Mouse (Mus musculus): ENCODE results near the gene 1700020D05Rik. TPM values are rescaled to one million over a fixed set of nuclear protein-coding genes. Genes with fewer than 3 reads are reported as not detected.

The 1700020D05Rik gene
- polyA plus RNA-seq, 1 experiment from 2014 or later, result 0.32 TPM

- Histone ChIP-seq H3K4me1 (peaks cover 10% of the 10 kb centered on the region), H3K36me3 (peaks cover 41% of the 10 kb centered on the region), H3K27ac (no peak overlapping the region), H3K9me3 (no peaks in the 10 kb centered on the region), H3K9ac (no peak overlapping the region), H3K4me3 (no peak overlapping the region), H3K27me3 (replicated peaks) (no peaks in the 10 kb centered on the region), H3K4me2 (replicated peaks) (no peak overlapping the region)
- ATAC-seq (ENCODE audit: low FRiP score, low read depth), result no peak
- 94% methylated on average over 6 of the region's 6 CpGs for WGBS
Observed at GRCm38 (mm10) chr19:5466916-5467500, 36.6 kb downstream of the 1700020D05Rik start.

- ATAC-seq (ENCODE audit: low FRiP score, low read depth), result no peak
- Histone ChIP-seq H3K27me3 (replicated peaks) (no peaks in the 10 kb centered on the region), H3K9ac (no peak overlapping the region), H3K4me2 (replicated peaks) (no peak overlapping the region), H3K4me3 (no peak overlapping the region), H3K9me3 (no peaks in the 10 kb centered on the region), H3K27ac (no peak overlapping the region), H3K36me3 (peaks cover 41% of the 10 kb centered on the region), H3K4me1 (peaks cover 19% of the 10 kb centered on the region)
- 96% methylated on average over 8 of the region's 8 CpGs for WGBS
Observed at GRCm38 (mm10) chr19:5465037-5465436, 38.5 kb downstream of the 1700020D05Rik start.

GRCm38 (mm10) chr19:5463791-5464562 is 39.6 kb downstream of the 1700020D05Rik start:
- Histone ChIP-seq H3K4me1 (peaks cover 22% of the 10 kb centered on the region), H3K36me3 (peaks cover 41% of the 10 kb centered on the region)
- WGBS, result 45% methylated on average over 15 of the region's 15 CpGs

GRCm38 (mm10) chr19:5463212-5463611 is 40.4 kb downstream of the 1700020D05Rik start:
- Histone ChIP-seq H3K4me2 (replicated peaks) (no peak overlapping the region), H3K9me3 (no peaks in the 10 kb centered on the region)
- WGBS, result 90% methylated on average over 9 of the region's 9 CpGs

More at GRCm38 (mm10) chr19:5463791-5464562, 39.6 kb downstream of the 1700020D05Rik start:
- peak overlapping the region; percentile 18; the same call in 1 of the 2 replicates for H3K4me3 ChIP-seq
- H3K9ac ChIP-seq, result peak overlapping the region; percentile 57
- peak; percentile 63 for ATAC-seq (ENCODE audit: low FRiP score, low read depth)
- peak overlapping the region; percentile 58 for H3K4me2 ChIP-seq (replicated peaks)
- H3K27ac ChIP-seq, result no peak overlapping the region
- no peaks in the 10 kb centered on the region; the same call in 1 of the 2 replicates for H3K27me3 ChIP-seq (replicated peaks)
- H3K9me3 ChIP-seq, result no peaks in the 10 kb centered on the region

GRCm38 (mm10) chr19:5461411-5461810 is 42.2 kb downstream of the 1700020D05Rik start:
- H3K9ac ChIP-seq, result peak overlapping the region; percentile 78; the same call in 1 of the 2 replicates
- H3K9me3 ChIP-seq, result no peaks in the 10 kb centered on the region
- 89% methylated on average over 6 of the region's 6 CpGs for WGBS
- H3K4me1 ChIP-seq, result peaks cover 27% of the 10 kb centered on the region
- H3K27me3 ChIP-seq (replicated peaks), result no peaks in the 10 kb centered on the region; the same call in 1 of the 2 replicates
- no peak overlapping the region for H3K27ac ChIP-seq
- H3K4me3 ChIP-seq, result peak overlapping the region; percentile 73
- H3K4me2 ChIP-seq (replicated peaks), result peak overlapping the region; percentile 94
- peaks cover 28% of the 10 kb centered on the region for H3K36me3 ChIP-seq
- no peak for ATAC-seq (ENCODE audit: low FRiP score, low read depth)

More at GRCm38 (mm10) chr19:5463212-5463611, 40.4 kb downstream of the 1700020D05Rik start:
- no peak for ATAC-seq (ENCODE audit: low FRiP score, low read depth)
- H3K27ac ChIP-seq, result no peak overlapping the region
- 0 out of 2 replicates have a peak overlapping the region, but pooled peaks have one; percentile 2 for H3K4me3 ChIP-seq
- peaks cover 41% of the 10 kb centered on the region for H3K36me3 ChIP-seq
- peaks cover 22% of the 10 kb centered on the region for H3K4me1 ChIP-seq
- H3K27me3 ChIP-seq (replicated peaks), result no peaks in the 10 kb centered on the region; the same call in 1 of the 2 replicates
- H3K9ac ChIP-seq, result no peak overlapping the region

- Histone ChIP-seq H3K4me3 (peak within 1 kb of the TSS; percentile 73), H3K36me3 (peaks cover 19% of the 10 kb centered on the region), H3K9ac (peak within 1 kb of the TSS; percentile 78), H3K27me3 (replicated peaks) (no peaks in the 10 kb centered on the region; the same call in 1 of the 2 replicates), H3K4me1 (peaks cover 37% of the 10 kb centered on the region), H3K27ac (no peak within 1 kb of the TSS), H3K9me3 (no peaks in the 10 kb centered on the region), H3K4me2 (replicated peaks) (peak within 1 kb of the TSS; percentile 94)
- ATAC-seq (ENCODE audit: low FRiP score, low read depth), result peak; percentile 54; the same call in 1 of the 2 replicates
- under 1% methylated on average over 32 of the region's 32 CpGs for WGBS
Observed at GRCm38 (mm10) chr19:5460465-5460911, 43.1 kb downstream of the 1700020D05Rik start, which contains the start of gene Fibp. TSS of gene Fibp (plus strand) at chr19:5460615.

- H3K4me2 ChIP-seq (replicated peaks), result peak overlapping the region; percentile 94
- 22% methylated on average over 3 of the region's 3 CpGs for WGBS
- H3K27ac ChIP-seq, result no peak overlapping the region
- H3K27me3 ChIP-seq (replicated peaks), result no peaks in the 10 kb centered on the region; the same call in 1 of the 2 replicates
- no peaks in the 10 kb centered on the region for H3K9me3 ChIP-seq
- H3K9ac ChIP-seq, result peak overlapping the region; percentile 78
- peaks cover 13% of the 10 kb centered on the region for H3K36me3 ChIP-seq
- H3K4me1 ChIP-seq, result peaks cover 43% of the 10 kb centered on the region
- H3K4me3 ChIP-seq, result peak overlapping the region; percentile 73
- ATAC-seq (ENCODE audit: low FRiP score, low read depth), result no peak
Observed at GRCm38 (mm10) chr19:5459896-5460295, 43.7 kb downstream of the 1700020D05Rik start.

GRCm38 (mm10) chr19:5459019-5459418 is 44.6 kb downstream of the 1700020D05Rik start:
- H3K27ac ChIP-seq, result no peak overlapping the region
- no peaks in the 10 kb centered on the region for H3K9me3 ChIP-seq
- peaks cover 42% of the 10 kb centered on the region for H3K4me1 ChIP-seq
- no peak overlapping the region for H3K4me3 ChIP-seq
- ATAC-seq (ENCODE audit: low FRiP score, low read depth), result no peak
- 71% methylated on average over 7 of the region's 7 CpGs for WGBS
- H3K9ac ChIP-seq, result no peak overlapping the region
- H3K4me2 ChIP-seq (replicated peaks), result no peak overlapping the region
- H3K36me3 ChIP-seq, result peaks cover 19% of the 10 kb centered on the region
- no peaks in the 10 kb centered on the region; the same call in 1 of the 2 replicates for H3K27me3 ChIP-seq (replicated peaks)

- Histone ChIP-seq H3K4me1 (peaks cover 37% of the 10 kb centered on the region), H3K27me3 (replicated peaks) (no peaks in the 10 kb centered on the region; the same call in 1 of the 2 replicates), H3K9me3 (no peaks in the 10 kb centered on the region), H3K4me2 (replicated peaks) (peak within 1 kb of the TSS; percentile 99), H3K27ac (peak within 1 kb of the TSS; percentile 93), H3K36me3 (peaks cover 16% of the 10 kb centered on the region; the same call in 1 of the 2 replicates), H3K9ac (peak within 1 kb of the TSS; percentile 88), H3K4me3 (peak within 1 kb of the TSS; percentile 77)
- ATAC-seq (ENCODE audit: low FRiP score, low read depth), result no peak
- 17% methylated on average over 14 of the region's 14 CpGs for WGBS
Observed at GRCm38 (mm10) chr19:5457746-5458442, 45.7 kb downstream of the 1700020D05Rik start, which contains the start of gene Ccdc85b. TSS of gene Ccdc85b (minus strand) at chr19:5457894.

GRCm38 (mm10) chr19:5456922-5457745 is 46.5 kb downstream of the 1700020D05Rik start:
- H3K27ac ChIP-seq, result peak overlapping the region; percentile 93
- no peaks in the 10 kb centered on the region for H3K9me3 ChIP-seq
- H3K4me1 ChIP-seq, result peaks cover 37% of the 10 kb centered on the region
- ATAC-seq (ENCODE audit: low FRiP score, low read depth), result peak; percentile 85
- no peaks in the 10 kb centered on the region; the same call in 1 of the 2 replicates for H3K27me3 ChIP-seq (replicated peaks)
- WGBS, result under 1% methylated on average over 70 of the region's 70 CpGs
- peaks cover 10% of the 10 kb centered on the region; the same call in 1 of the 2 replicates for H3K36me3 ChIP-seq
- peak overlapping the region; percentile 99 for H3K4me2 ChIP-seq (replicated peaks)
- H3K4me3 ChIP-seq, result peak overlapping the region; percentile 77
- peak overlapping the region; percentile 88 for H3K9ac ChIP-seq
